ENCODE assay signal across 11 mouse cellular contexts in genomic region chr14:122478574-122479011, GRCm38 (mm10). TPM values are rescaled to one million over a fixed set of nuclear protein-coding genes. Genes with fewer than 3 reads are reported as not detected.
A peak's percentile ranks its signal among the peaks of the same experiment; 100 is the strongest.
DNase-seq lines count a peak whose midpoint lies in the region; ATAC-seq lines count a peak whose summit lies in the region.
"Had no signal": no experiment of that assay in that cellular context is flagged by ENCODE, and none has a peak within 500 bp of the region (broad histone marks: within the 10 kb centered on the region; RNA-seq: fewer than 3 reads in every experiment).

No protein-coding gene starts in this region.

- no peaks in the 10 kb centered on the region for H3K36me3 ChIP-seq in heart, embryonic 11.5 days (ENCODE audit: control insufficient read depth, insufficient read depth, low read length)
- no peaks in the 10 kb centered on the region for H3K36me3 ChIP-seq in midbrain, embryonic 15.5 days (replicated peaks)
- H3K36me3 ChIP-seq: lung, embryonic 15.5 days had no signal

- no peak overlapping the region for H3K9ac ChIP-seq in heart, embryonic 11.5 days (ENCODE audit: low read depth, low read length)
- peak overlapping the region; percentile 56 for H3K9ac ChIP-seq in midbrain, embryonic 15.5 days
- H3K9ac ChIP-seq: lung, embryonic 15.5 days had no signal

- peak overlapping the region; percentile 46 for H3K4me2 ChIP-seq in heart, embryonic 11.5 days
- peak overlapping the region; percentile 57 for H3K4me2 ChIP-seq in midbrain, embryonic 15.5 days
- H3K4me2 ChIP-seq: lung, embryonic 15.5 days had no signal

- H3K9me3 ChIP-seq in heart, embryonic 11.5 days (replicated peaks; ENCODE audit: control insufficient read depth, low read length): no peaks in the 10 kb centered on the region
- H3K9me3 ChIP-seq in midbrain, embryonic 15.5 days: no peaks in the 10 kb centered on the region
- H3K9me3 ChIP-seq: lung, embryonic 15.5 days had no signal

- intact Hi-C loops in heart, postnatal 14 days (cut with DNase I): no loop called here

- no peak for ATAC-seq in heart, embryonic 11.5 days (replicated peaks; ENCODE audit: insufficient number of reproducible peaks, low FRiP score, low TSS enrichment)
- no peak for ATAC-seq in midbrain, embryonic 15.5 days (replicated peaks)
- no peak for ATAC-seq in erythroid progenitor cell, adult 5-6 weeks (replicated peaks; ENCODE audit: low FRiP score, poor library complexity, severe bottlenecking)
- ATAC-seq: inflammation-experienced regulatory T-cells, adult 6 months had no signal

- H3K4me1 ChIP-seq in heart, embryonic 11.5 days (ENCODE audit: control insufficient read depth, insufficient read depth, low read length): peaks cover 22% of the 10 kb centered on the region
- H3K4me1 ChIP-seq in midbrain, embryonic 15.5 days: peaks cover 14% of the 10 kb centered on the region

- no peak for DNase-seq in heart, postnatal 14 days
- peak; percentile 77 to 82 for DNase-seq in cerebellum, postnatal 10 days
- peak; percentile 38 for DNase-seq in forelimb bud, embryonic 11.5 days (ENCODE audit: low read depth, low spot score)
- no peak for DNase-seq in kidney, adult 8-10 months
- DNase-seq in adrenal gland, adult 8-10 months: no peak

- 0% methylated on average over 22 of the region's 22 CpGs for WGBS in heart, embryonic 11.5 days (ENCODE audit: insufficient replicate concordance)
- under 1% methylated on average over 22 of the region's 22 CpGs for WGBS in midbrain, embryonic 15.5 days

- peaks cover 97% of the 10 kb centered on the region for H3K27me3 ChIP-seq in heart, embryonic 11.5 days (ENCODE audit: control insufficient read depth, insufficient read depth, low read length)
- peaks cover 26% of the 10 kb centered on the region for H3K27me3 ChIP-seq in midbrain, embryonic 15.5 days (replicated peaks)

- H3K27ac ChIP-seq in heart, embryonic 11.5 days (ENCODE audit: low read depth, low read length): no peak overlapping the region
- peak overlapping the region; percentile 96 for H3K27ac ChIP-seq in midbrain, embryonic 15.5 days
- H3K27ac ChIP-seq: lung, embryonic 15.5 days had no signal

- peak overlapping the region; percentile 22 for H3K4me3 ChIP-seq in heart, embryonic 11.5 days (ENCODE audit: low read depth, low read length)
- peak overlapping the region; percentile 48 for H3K4me3 ChIP-seq in midbrain, embryonic 15.5 days
- H3K4me3 ChIP-seq: lung, embryonic 15.5 days had no signal

RNA-seq across cellular contexts. Expression of gene Zic2, which starts 3.4 kb away (rescaled TPM):
- 0.07 TPM in 1 of 2 replicates, not detected in the other for polyA plus RNA-seq in heart, embryonic 11.5 days (2014; fragmentation: Nextera tagmentation; extraction: Ambion mirVana)
- total RNA-seq in heart, postnatal 14 days (2021): under 1 TPM in 1 of 2 experiments, not detected in 1; 0.22 TPM
- 9.6 and 9.9 TPM in 2 replicates for polyA plus RNA-seq in midbrain, embryonic 15.5 days (2015; fragmentation: Nextera tagmentation; extraction: Ambion mirVana)
- under 1 TPM in 1 of 4 experiments, not detected in 3; 0.09 TPM for total RNA-seq in adrenal gland, adult 8-10 months (2022)
- not detected in 2 replicates for total RNA-seq in erythroid progenitor cell, adult 5-6 weeks (2015; ENCODE audit: low replicate concordance)
- not detected in 2 replicates for total RNA-seq in erythroid progenitor cell, adult 5-6 weeks (2017; ENCODE audit: low replicate concordance)
- polyA plus RNA-seq: inflammation-experienced regulatory T-cells, adult 6 months; lung, embryonic 15.5 days; stomach, embryonic 14.5 days had no signal

RNA-seq across cellular contexts. Expression of gene Gm10837, which starts 11.8 kb away (rescaled TPM):
- polyA plus RNA-seq in heart, embryonic 11.5 days (2014; fragmentation: Nextera tagmentation; extraction: Ambion mirVana): 0.10 TPM in 1 of 2 replicates, not detected in the other
- not detected for total RNA-seq in heart, postnatal 14 days (2021)
- 0.51 and 0.77 TPM in 2 replicates for polyA plus RNA-seq in midbrain, embryonic 15.5 days (2015; fragmentation: Nextera tagmentation; extraction: Ambion mirVana)
- not detected for total RNA-seq in adrenal gland, adult 8-10 months (2022)
- total RNA-seq in erythroid progenitor cell, adult 5-6 weeks (2015; ENCODE audit: low replicate concordance): not detected in 2 replicates
- not detected in 2 replicates for total RNA-seq in erythroid progenitor cell, adult 5-6 weeks (2017; ENCODE audit: low replicate concordance)
- polyA plus RNA-seq: lung, embryonic 15.5 days; stomach, embryonic 14.5 days had no signal

RNA-seq across cellular contexts. Expression of gene Zic5, which starts 13.1 kb away (rescaled TPM):
- polyA plus RNA-seq in heart, embryonic 11.5 days (2014; fragmentation: Nextera tagmentation; extraction: Ambion mirVana): 0.16 TPM in 1 of 2 replicates, not detected in the other
- total RNA-seq in heart, postnatal 14 days (2021): not detected
- 13.0 and 14.0 TPM in 2 replicates for polyA plus RNA-seq in midbrain, embryonic 15.5 days (2015; fragmentation: Nextera tagmentation; extraction: Ambion mirVana)
- under 1 TPM in 1 of 4 experiments, not detected in 3; 0.23 TPM for total RNA-seq in adrenal gland, adult 8-10 months (2022)
- not detected in 2 replicates for total RNA-seq in erythroid progenitor cell, adult 5-6 weeks (2015; ENCODE audit: low replicate concordance)
- not detected in 2 replicates for total RNA-seq in erythroid progenitor cell, adult 5-6 weeks (2017; ENCODE audit: low replicate concordance)
- polyA plus RNA-seq: lung, embryonic 15.5 days; stomach, embryonic 14.5 days had no signal

RNA-seq across cellular contexts. Expression of gene Gm5089, which starts 27.7 kb away (rescaled TPM):
- not detected in 2 replicates for polyA plus RNA-seq in heart, embryonic 11.5 days (2014; fragmentation: Nextera tagmentation; extraction: Ambion mirVana)
- not detected for total RNA-seq in heart, postnatal 14 days (2021)
- 0.91 and 1.1 TPM in 2 replicates for polyA plus RNA-seq in midbrain, embryonic 15.5 days (2015; fragmentation: Nextera tagmentation; extraction: Ambion mirVana)
- not detected for total RNA-seq in adrenal gland, adult 8-10 months (2022)
- not detected in 2 replicates for total RNA-seq in erythroid progenitor cell, adult 5-6 weeks (2015; ENCODE audit: low replicate concordance)
- total RNA-seq in erythroid progenitor cell, adult 5-6 weeks (2017; ENCODE audit: low replicate concordance): not detected in 2 replicates
- polyA plus RNA-seq: inflammation-experienced regulatory T-cells, adult 6 months; lung, embryonic 15.5 days; stomach, embryonic 14.5 days had no signal

RNA-seq across cellular contexts. Expression of gene Pcca, which starts 55.5 kb away (rescaled TPM):
- 24.9 and 27.5 TPM in 2 replicates for polyA plus RNA-seq in heart, embryonic 11.5 days (2014; fragmentation: Nextera tagmentation; extraction: Ambion mirVana)
- 10 to 100 TPM; 58.6 to 63.4 TPM for total RNA-seq in heart, postnatal 14 days (2021)
- polyA plus RNA-seq in midbrain, embryonic 15.5 days (2015; fragmentation: Nextera tagmentation; extraction: Ambion mirVana): 26.7 and 27.0 TPM in 2 replicates
- 100 to 1,000 TPM; 101 to 165 (median 136) TPM for total RNA-seq in adrenal gland, adult 8-10 months (2022)
- 12.6 and 13.0 TPM in 2 replicates for total RNA-seq in erythroid progenitor cell, adult 5-6 weeks (2015; ENCODE audit: low replicate concordance)
- total RNA-seq in erythroid progenitor cell, adult 5-6 weeks (2017; ENCODE audit: low replicate concordance): 2.9 and 12.1 TPM in 2 replicates

Comparison
In these comparisons a context has a peak if more than half of its experiments do, and no peak if none do; other contexts are left out.
1. DNase-seq: peak in cerebellum, postnatal 10 days (2 of 2) and forelimb bud, embryonic 11.5 days (single experiment); none in heart, postnatal 14 days (0 of 2), kidney, adult 8-10 months (0 of 2) and adrenal gland, adult 8-10 months (single experiment).